Mouse (Mus musculus) C2C12 (cell line): Measurements from ENCODE around the gene Gm4985. TPM values are rescaled to one million over a fixed set of nuclear protein-coding genes. Genes with fewer than 3 reads are reported as not detected.
"Not testable (repeated sequence)": the region's sequence is repeated elsewhere in the genome, so short reads cannot be mapped to it uniquely, and the experiment has no call there.

ENCODE experiments used
- H3K27me3 ChIP-seq: one replicate; pipeline ENCODE4 v1.6.1; 2011; ENCODE audit not compliant: control insufficient read depth, insufficient read depth, insufficient read length
- H3K36me3 ChIP-seq: one replicate; pipeline ENCODE4 v1.6.1; 2011; ENCODE audit not compliant: control insufficient read depth, insufficient read depth
- H3K4me3 ChIP-seq: one replicate; pipeline ENCODE4 v1.5.1; 2011; ENCODE audit warnings: mild to moderate bottlenecking, control low read depth; ENCODE audit not compliant: poor library complexity, insufficient read depth, severe bottlenecking
- H3K79me2 ChIP-seq: one replicate; pipeline ENCODE4 v1.6.1; 2011; ENCODE audit not compliant: control insufficient read depth, insufficient read depth
- H3K79me3 ChIP-seq: one replicate; pipeline ENCODE4 v1.6.1; 2011; ENCODE audit warnings: low read depth, control low read depth
- H3ac ChIP-seq: one replicate; pipeline ENCODE3; 2011; ENCODE audit warnings: low read depth; ENCODE audit not compliant: control insufficient read depth, insufficient read length
- CEBPB ChIP-seq: IDR thresholded peaks from one replicate; pipeline ENCODE4 v1.6.1; 2011; ENCODE audit warnings: low read depth, mild to moderate bottlenecking, control low read depth, moderate library complexity
- CTCF ChIP-seq: IDR thresholded peaks from one replicate; pipeline ENCODE4 v1.5.1; 2011; ENCODE audit not compliant: control insufficient read depth, insufficient read depth, insufficient read length
- FOSL1 ChIP-seq: IDR thresholded peaks from one replicate; pipeline ENCODE4 v1.8.0; 2011; ENCODE audit warnings: mild to moderate bottlenecking, low read length; ENCODE audit not compliant: poor library complexity, insufficient read depth, severe bottlenecking
- MAX ChIP-seq: IDR thresholded peaks from one replicate; pipeline ENCODE4 v1.6.1; 2011; ENCODE audit warnings: mild to moderate bottlenecking, control low read depth
- MYOD1 ChIP-seq: IDR thresholded peaks from one replicate; pipeline ENCODE4 v1.6.1; 2011; ENCODE audit warnings: low read depth; ENCODE audit not compliant: control insufficient read depth, insufficient read length
- MYOG ChIP-seq: IDR thresholded peaks from one replicate; pipeline ENCODE4 v1.6.1; 2011; ENCODE audit not compliant: control insufficient read depth, insufficient read length; ENCODE audit errors: extremely low read depth
- USF1 ChIP-seq: IDR thresholded peaks from one replicate; pipeline ENCODE4 v1.6.1; 2011; ENCODE audit warnings: low read depth, mild to moderate bottlenecking, control low read depth, moderate library complexity
- long read RNA-seq, 2 experiments: library from polyadenylated mRNA; unstranded; transcript quantifications; one replicate each; pipeline ENCODE4 v2.0.0; 2019 to 2020
- microRNA-seq: library from miRNA; unstranded; fragments of <30 nt; microRNA quantifications from one replicate; pipeline ENCODE4, GENCODE M21; 2019; ENCODE audit warnings: borderline microRNAs expressed
- polyA plus RNA-seq: library from polyadenylated mRNA; unstranded; fragments of >200 nt; fragmentation: generic; extraction: Trizol; gene quantifications from one replicate; pipeline ENCODE4 v1.2.1, GENCODE M21; 2012; ENCODE audit warnings: missing spikeins

Gm4985 gene
- not detected for polyA plus RNA-seq
- long read RNA-seq, experiment 1: 0 reads
- long read RNA-seq, experiment 2: 0 reads

GRCm38 (mm10) chrX:23958834-23959233 lies at the start of gene Gm4985:
Gene Gm4985, minus strand, starts transcription at chrX:23958934.
- not testable (repeated sequence) for H3ac ChIP-seq, H3K27me3 ChIP-seq, H3K79me2 ChIP-seq, H3K36me3 ChIP-seq, H3K79me3 ChIP-seq, H3K4me3 ChIP-seq

GRCm38 (mm10) chrX:23954161-23954560 lies 4.6 kb downstream of the Gm4985 start:
- no peak overlapping the region for H3K4me3 ChIP-seq
- TF ChIP-seq CTCF (no peak), MYOG (no peak), MYOD1 (no peak), MAX (no peak), USF1 (no peak), CEBPB (no peak), FOSL1 (no peak)
- H3K79me3 ChIP-seq: no peaks in the 10 kb centered on the region
- no peaks in the 10 kb centered on the region for H3K36me3 ChIP-seq
- no peaks in the 10 kb centered on the region for H3K27me3 ChIP-seq
- H3ac ChIP-seq: no peak overlapping the region
- no peaks in the 10 kb centered on the region for H3K79me2 ChIP-seq

Small RNAs within 50 kb of the gene (microRNA-seq; reads per million reads assigned to microRNA genes)
- gene Gm25299: not detected

Other genes with a start within 250 kb of the Gm4985 start
- 0.04 TPM for gene Gm4907, start 76.4 kb downstream of the Gm4985 start, polyA plus RNA-seq